Mouse (Mus musculus) stomach, postnatal 0 days (tissue): ENCODE measurements at regions not wholly inside any gene's neighbourhood (a gene's known extent, or its start where the extent isn't known, plus 50 kb on each side); places are given as distances from the start of the nearest gene placed in this dataset.

Source experiments
- CTCF ChIP-seq: IDR thresholded peaks from 2 replicates; pipeline ENCODE4 v1.5.1; 2016; ENCODE audit warnings: antibody characterized with exemption, low read depth, mild to moderate bottlenecking, moderate library complexity
- EP300 ChIP-seq: optimal IDR thresholded peaks from 2 replicates; pipeline ENCODE3; 2016; ENCODE audit warnings: antibody characterized with exemption

DNA sequence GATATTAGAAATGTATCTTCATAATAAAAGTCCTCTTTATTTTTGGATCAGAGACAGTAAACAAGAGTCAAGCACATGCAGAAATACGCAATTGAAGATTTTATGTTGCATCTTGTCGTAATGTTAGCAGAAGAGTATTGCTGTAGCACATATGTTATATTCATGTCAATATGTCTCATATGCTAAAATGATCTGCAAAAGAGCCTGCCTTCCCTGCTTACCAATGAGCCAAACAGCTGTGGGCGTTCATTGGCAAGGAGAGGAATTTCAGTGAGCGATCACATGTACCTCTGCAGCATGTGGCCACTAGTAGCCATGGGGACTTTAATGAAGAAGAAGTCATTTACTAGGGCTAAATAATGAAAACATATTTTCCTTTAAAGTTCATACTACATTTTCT is 373.4 kb downstream of the Gm43517 start:
- no peak for TF ChIP-seq CTCF
- no peak for TF ChIP-seq EP300
